10 mouse cellular contexts compared by ENCODE assay signal in the genomic region with DNA sequence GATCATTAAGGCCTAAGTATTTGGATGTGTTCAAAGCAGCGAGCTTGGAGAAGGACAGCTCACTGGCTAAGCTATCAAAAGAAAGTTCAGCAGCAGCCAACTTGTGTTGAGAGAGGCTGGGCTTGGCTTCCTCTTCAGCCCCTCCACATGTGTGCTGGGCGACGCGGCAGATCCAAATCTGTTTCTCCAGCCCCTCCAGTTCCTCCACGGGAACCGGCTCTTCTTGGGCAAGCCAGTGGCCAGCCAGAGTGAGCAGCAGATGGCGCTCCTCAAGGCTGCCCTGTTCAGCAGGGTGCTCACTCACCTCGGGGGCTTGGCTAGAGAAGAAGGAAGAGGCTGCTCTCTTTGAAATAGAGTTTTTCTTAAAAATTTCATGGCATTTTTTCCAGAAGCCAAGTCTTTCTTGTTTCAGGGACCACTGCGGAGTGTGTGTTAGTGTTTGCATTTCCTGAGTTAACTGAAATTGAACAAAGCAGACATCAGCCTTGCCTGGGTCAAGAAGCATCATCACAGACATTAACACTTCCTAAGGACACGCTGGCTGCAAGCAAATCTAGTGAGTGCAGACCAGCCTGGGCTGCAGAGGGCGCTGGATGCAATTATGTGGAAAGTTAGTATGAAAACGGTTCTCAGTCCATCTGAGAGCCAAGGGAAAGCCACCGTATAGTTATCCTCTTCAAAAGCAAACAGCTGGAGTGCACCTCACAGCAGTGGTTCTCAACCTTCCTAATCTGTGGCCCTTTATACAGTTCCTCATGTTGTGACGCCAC. TPM values are rescaled to one million over a fixed set of nuclear protein-coding genes. Genes with fewer than 3 reads are reported as not detected.
A peak's percentile ranks its signal among the peaks of the same experiment; 100 is the strongest.
DNase-seq lines count a peak whose midpoint lies in the region; ATAC-seq lines count a peak whose summit lies in the region.
"Had no signal": no experiment of that assay in that cellular context is flagged by ENCODE, and none has a peak within 500 bp of the region (broad histone marks: within the 10 kb centered on the region; RNA-seq: fewer than 3 reads in every experiment).

No protein-coding gene starts in this region.

- no peak for ATAC-seq in kidney, embryonic 16.5 days (ENCODE audit: low FRiP score, low TSS enrichment)
- ATAC-seq in stomach, embryonic 16.5 days (ENCODE audit: insufficient read depth, low FRiP score) = 0 out of 2 replicates have a peak, but pooled peaks have one; percentile 22

- H3K36me3 ChIP-seq in kidney, embryonic 16.5 days (ENCODE audit: insufficient read depth, low read length) = peaks cover 16% of the 10 kb centered on the region; the same call in 1 of the 2 replicates
- peaks cover 4% of the 10 kb centered on the region; the same call in 1 of the 2 replicates for H3K36me3 ChIP-seq in stomach, embryonic 16.5 days (ENCODE audit: control insufficient read depth, insufficient read depth, low read length)

- H3K4me1 ChIP-seq in kidney, embryonic 16.5 days (ENCODE audit: insufficient read depth, low read length) = no peaks in the 10 kb centered on the region
- H3K4me1 ChIP-seq in stomach, embryonic 16.5 days (ENCODE audit: control insufficient read depth, insufficient read depth, low read length) = no peaks in the 10 kb centered on the region
- H3K4me1 ChIP-seq: liver, embryonic 13.5 days had no signal

- H3K9me3 ChIP-seq in kidney, embryonic 16.5 days (ENCODE audit: low read length) = no peaks in the 10 kb centered on the region
- no peaks in the 10 kb centered on the region for H3K9me3 ChIP-seq in stomach, embryonic 16.5 days (replicated peaks; ENCODE audit: control insufficient read depth, low read length)
- H3K9me3 ChIP-seq: liver, embryonic 13.5 days had no signal

- WGBS in kidney, embryonic 16.5 days = 51% methylated on average over 14 of the region's 14 CpGs
- 48% methylated on average over 14 of the region's 14 CpGs for WGBS in stomach, embryonic 16.5 days

- H3K4me3 ChIP-seq in kidney, embryonic 16.5 days (ENCODE audit: low read length) = no peak overlapping the region
- H3K4me3 ChIP-seq in stomach, embryonic 16.5 days (replicated peaks; ENCODE audit: low read length) = no peak overlapping the region
- H3K4me3 ChIP-seq: liver, embryonic 13.5 days had no signal

- DNase-seq in cerebellum, adult 11 months = peak; percentile 17
- no peak for DNase-seq in cerebellum, adult 9-10 months
- DNase-seq in kidney, postnatal 4 days = peak; percentile 52 to 56
- DNase-seq in 416B (ENCODE audit: low read depth) = peak; percentile 24
- DNase-seq in embryo, embryonic 10 days (ENCODE audit: low spot score) = peak; percentile 54
- no peak for DNase-seq in layer of hippocampus, adult 9-11 months
- DNase-seq: liver, embryonic 13.5 days had no signal

- H3K27me3 ChIP-seq in kidney, embryonic 16.5 days (ENCODE audit: insufficient read depth, low read length) = no peaks in the 10 kb centered on the region
- no peaks in the 10 kb centered on the region for H3K27me3 ChIP-seq in stomach, embryonic 16.5 days (ENCODE audit: control insufficient read depth, insufficient read depth, low read length)
- H3K27me3 ChIP-seq: CH12.LX; liver, embryonic 13.5 days had no signal

- no peak overlapping the region for H3K4me2 ChIP-seq in kidney, embryonic 16.5 days (replicated peaks; ENCODE audit: low read depth, low read length)
- H3K4me2 ChIP-seq in stomach, embryonic 16.5 days (ENCODE audit: low read depth, low read length) = no peak overlapping the region
- H3K4me2 ChIP-seq: liver, embryonic 13.5 days had no signal

- H3K9ac ChIP-seq in kidney, embryonic 16.5 days (replicated peaks; ENCODE audit: low read length) = no peak overlapping the region
- no peak overlapping the region for H3K9ac ChIP-seq in stomach, embryonic 16.5 days (ENCODE audit: low read length)
- H3K9ac ChIP-seq: liver, embryonic 13.5 days had no signal

- no peak overlapping the region for H3K27ac ChIP-seq in kidney, embryonic 16.5 days (ENCODE audit: low read length)
- no peak overlapping the region for H3K27ac ChIP-seq in stomach, embryonic 16.5 days (ENCODE audit: low read length)
- H3K27ac ChIP-seq: liver, embryonic 13.5 days had no signal

RNA-seq across cellular contexts. Expression of gene Eif3j1, which starts 37.0 kb away (rescaled TPM):
- 9.6 and 10.9 TPM in 2 replicates for polyA plus RNA-seq in kidney, embryonic 16.5 days (2015; fragmentation: Nextera tagmentation; extraction: Ambion mirVana)
- 8.9 and 9.5 TPM in 2 replicates for polyA plus RNA-seq in stomach, embryonic 16.5 days (2015; fragmentation: Nextera tagmentation; extraction: Ambion mirVana)

RNA-seq across cellular contexts. Expression of gene Spg11, which starts 52.8 kb away (rescaled TPM):
- 8.8 and 9.3 TPM in 2 replicates for polyA plus RNA-seq in kidney, embryonic 16.5 days (2015; fragmentation: Nextera tagmentation; extraction: Ambion mirVana)
- polyA plus RNA-seq in stomach, embryonic 16.5 days (2015; fragmentation: Nextera tagmentation; extraction: Ambion mirVana) = 8.8 and 9.7 TPM in 2 replicates

Comparison
In these comparisons a context has a peak if more than half of its experiments do, and no peak if none do; other contexts are left out.
1. DNase-seq: peak in cerebellum, adult 11 months (single experiment), kidney, postnatal 4 days (2 of 2), 416B (single experiment) and embryo, embryonic 10 days (single experiment); none in cerebellum, adult 9-10 months (single experiment) and layer of hippocampus, adult 9-11 months (single experiment).